Mouse (Mus musculus): Measurements from ENCODE around the gene Tent5a. TPM values are rescaled to one million over a fixed set of nuclear protein-coding genes. Genes with fewer than 3 reads are reported as not detected.

Tent5a gene
- total RNA-seq, 2 experiments from 2014 or later: 12.4 to 15.1 TPM

DNA sequence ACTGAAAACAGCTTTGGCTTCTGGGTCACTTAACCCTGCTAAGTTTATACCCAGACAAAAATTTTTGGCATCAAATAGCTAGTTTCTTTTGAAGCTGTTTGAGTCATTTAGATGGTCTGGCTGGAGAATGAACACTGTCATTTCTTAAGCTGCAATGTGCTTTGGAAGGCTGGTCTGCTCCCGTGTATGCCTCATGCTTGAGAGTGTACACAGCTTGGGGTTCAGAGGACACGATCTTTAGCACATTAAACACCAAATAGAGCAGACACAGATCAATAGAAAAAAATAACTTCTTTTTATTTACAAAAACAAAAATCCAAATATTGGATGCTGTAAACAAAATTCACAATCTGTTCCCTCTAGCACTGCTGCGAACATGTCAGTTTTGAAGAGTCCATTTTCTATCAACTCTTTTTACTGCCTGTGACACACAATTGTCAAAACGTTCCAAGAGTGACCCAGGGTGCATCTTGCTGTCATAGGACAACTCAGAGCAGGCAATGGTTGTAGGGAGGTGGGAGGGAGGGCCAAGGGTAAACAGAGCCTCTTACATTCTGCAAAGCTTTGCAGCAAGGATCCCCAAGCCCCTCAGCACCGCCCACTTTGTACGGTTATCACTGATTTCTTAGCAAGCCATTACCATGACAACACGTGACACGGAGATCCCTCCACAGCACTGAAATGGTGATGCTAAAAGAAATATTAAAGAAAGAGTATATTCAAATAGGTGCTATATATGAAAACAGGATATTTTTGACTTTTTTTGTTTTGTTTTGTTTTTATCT, 6.8 kb downstream of the Tent5a start:
- no peak for DNase-seq (ENCODE audit: low spot score in 2 of 2)

DNA sequence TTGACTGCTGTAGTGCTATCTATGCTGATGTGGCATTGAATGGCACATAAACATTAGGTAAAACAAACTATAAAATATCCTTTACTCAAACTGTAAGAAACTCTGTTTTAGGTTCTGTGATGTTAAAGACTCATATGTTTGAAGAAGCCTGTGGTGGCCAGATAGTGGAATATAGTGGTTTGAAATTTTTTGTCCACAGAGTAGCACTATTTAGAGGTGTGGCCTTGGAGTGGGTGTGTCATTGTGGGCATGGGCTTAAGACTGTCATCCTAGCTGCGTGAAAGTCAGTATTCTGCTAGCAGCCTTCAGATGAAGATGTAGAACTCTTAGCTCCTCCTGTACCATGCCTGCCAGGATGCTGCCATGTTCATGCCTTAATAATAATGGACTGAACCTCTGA, 11.0 kb downstream of the Tent5a start:
- no peak for DNase-seq (ENCODE audit: low spot score in 2 of 2)

DNA sequence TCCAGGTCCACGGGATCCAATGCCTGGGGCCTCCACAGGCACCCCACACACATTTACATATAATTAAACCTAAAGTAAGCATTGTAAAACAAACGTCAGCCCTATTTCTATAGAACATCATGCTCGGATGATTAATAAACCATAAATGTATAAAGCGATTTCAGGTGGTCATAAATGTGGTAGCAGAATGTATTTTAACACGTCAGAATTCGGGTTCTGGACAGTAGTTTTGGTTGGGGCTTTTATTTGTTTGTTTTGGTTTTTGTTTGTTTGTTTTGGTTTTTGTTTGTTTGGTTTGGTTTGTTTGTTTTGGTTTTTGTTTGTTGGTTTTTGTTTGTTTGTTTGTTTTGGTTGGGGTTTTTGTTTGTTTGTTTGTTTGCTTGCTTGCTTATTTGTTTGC, 14.7 kb downstream of the Tent5a start, which contains the start of gene Gm11114:
TSS of gene Gm11114 (plus strand) at position 301 of the 400 bp plus-strand sequence.
- no peak for DNase-seq (ENCODE audit: low spot score in 2 of 2)

DNA sequence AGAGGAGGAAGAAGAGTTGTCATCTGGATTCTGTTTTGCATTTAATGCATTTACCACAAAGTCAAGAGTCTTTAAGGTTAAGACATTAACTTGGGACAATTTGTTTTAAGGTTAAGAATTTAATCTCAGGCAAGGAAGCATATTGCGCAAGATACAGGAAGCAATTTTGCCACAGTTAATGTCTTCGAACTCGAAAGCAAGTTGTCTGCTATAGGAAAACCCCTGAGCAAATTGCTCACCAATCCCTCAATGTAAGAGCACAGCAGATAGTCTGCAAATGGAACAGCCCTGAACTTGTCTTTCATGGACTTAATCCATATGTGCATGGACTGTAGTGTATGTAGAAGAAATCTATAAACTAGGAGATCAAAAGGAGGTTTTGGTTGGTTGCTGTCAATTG, 23.8 kb downstream of the Tent5a start:
- DNase-seq (ENCODE audit: low spot score in 2 of 2): no peak

DNA sequence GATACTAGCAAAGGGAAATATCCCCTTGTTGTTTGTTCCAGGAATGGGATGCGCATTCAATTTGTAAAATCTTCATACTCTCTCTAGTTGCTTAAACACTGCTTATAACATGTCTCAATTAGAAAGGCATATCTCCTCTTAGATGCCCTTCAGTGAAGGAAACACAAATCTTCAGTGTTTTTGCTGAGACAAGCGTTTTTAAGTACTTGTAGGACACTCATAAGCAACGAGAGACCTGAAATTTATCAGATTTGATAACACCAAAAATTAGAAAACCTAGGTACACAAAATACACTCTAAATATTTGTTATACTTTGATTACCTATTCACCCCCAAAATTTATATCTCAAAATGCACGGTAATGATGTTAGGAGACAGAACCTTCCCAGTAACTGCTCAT, 24.3 kb downstream of the Tent5a start:
- DNase-seq (ENCODE audit: low spot score in 2 of 2): no peak

DNA sequence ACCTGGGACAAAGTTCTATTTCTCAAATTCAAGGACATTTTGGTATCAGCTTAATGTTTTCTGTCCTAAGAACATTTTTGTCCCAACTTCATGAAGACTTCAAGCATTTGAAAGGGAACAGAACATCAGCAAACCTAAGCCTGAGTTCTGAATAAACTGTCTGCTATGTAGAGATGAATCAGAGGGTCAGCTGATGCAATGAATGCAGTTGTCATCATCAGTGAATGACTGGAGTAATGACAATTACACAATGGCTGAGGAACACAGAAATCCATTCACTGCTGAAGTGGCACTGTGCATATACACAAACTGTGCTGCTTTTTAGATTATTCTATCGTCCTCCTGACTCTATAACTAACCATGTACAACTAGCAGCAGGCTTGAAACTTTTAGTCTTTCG, 53.0 kb downstream of the Tent5a start:
- no peak for DNase-seq (ENCODE audit: low spot score in 2 of 2)

Other genes starting within 250 kb of the Tent5a start
- gene Gm11114, start 14.6 kb downstream of the Tent5a start, total RNA-seq (2021): not detected

Data from adrenal gland, postnatal 4 days (tissue).